Mouse (Mus musculus) kidney, adult 2 months (tissue): Measurements from ENCODE around the gene Krt77. TPM values are rescaled to one million over a fixed set of nuclear protein-coding genes. Genes with fewer than 3 reads are reported as not detected.

Experiments
- DNase-seq: peaks from one replicate; pipeline ENCODE4 v3.0.0; 2021
- H3K27ac ChIP-seq: fragments of 200-500 bp; 2 replicates; pipeline ENCODE4 v1.5.1; 2012; ENCODE audit warnings: low read depth, low read length, control low read depth, inconsistent platforms; ENCODE audit not compliant: insufficient read depth
- H3K27me3 ChIP-seq: fragments of 200-500 bp; replicated peaks from 2 replicates; pipeline ENCODE4 v1.6.1; 2012; ENCODE audit warnings: mild to moderate bottlenecking, moderate library complexity, low read length, inconsistent platforms; ENCODE audit not compliant: control insufficient read depth, insufficient read depth
- H3K36me3 ChIP-seq: fragments of 200-500 bp; 2 replicates; pipeline ENCODE4 v1.6.1; 2012; ENCODE audit warnings: mild to moderate bottlenecking, moderate library complexity, low read length, inconsistent platforms; ENCODE audit not compliant: control insufficient read depth, insufficient read depth
- H3K4me1 ChIP-seq: fragments of 200-500 bp; 2 replicates; pipeline ENCODE4 v1.6.1; 2011; ENCODE audit warnings: low read length; ENCODE audit not compliant: control insufficient read depth, insufficient read depth
- H3K4me3 ChIP-seq: fragments of 200-500 bp; 2 replicates; pipeline ENCODE4 v1.5.1; 2011; ENCODE audit warnings: mild to moderate bottlenecking, low read depth, low read length, control low read depth; ENCODE audit not compliant: insufficient read depth
- CTCF ChIP-seq: fragments of 200-500 bp; conservative IDR thresholded peaks from 2 replicates; pipeline ENCODE4 v1.5.1; 2011; ENCODE audit warnings: low read depth, mild to moderate bottlenecking, control low read depth, low read length, moderate library complexity, mixed read lengths; ENCODE audit not compliant: insufficient read depth, insufficient read length
- POLR2A ChIP-seq: fragments of 200-500 bp; IDR thresholded peaks from one replicate; pipeline ENCODE4 v1.6.1; 2011; ENCODE audit warnings: low read depth, low read length, control low read depth
- WGBS: fragments of 180-500 bp; shearing (Covaris S2); methylation state at CpG from one replicate; pipeline ENCODE4 v1.1.7; 2018; 5-methylcytosine and 5-hydroxymethylcytosine counted together
- polyA plus RNA-seq: library from polyadenylated mRNA; depleted of rRNA; stranded (reverse); fragments of >200 nt; gene quantifications from 2 replicates; pipeline ENCODE4 v1.2.3, GENCODE M21; 2012

Krt77 gene
- polyA plus RNA-seq, 1 experiment: not detected

- 45% methylated on average over 5 of the region's 5 CpGs for WGBS
- H3K27me3 ChIP-seq: no peaks in the 10 kb centered on the region
- H3K27ac ChIP-seq: no peak overlapping the region
- no peak for TF ChIP-seq POLR2A
- TF ChIP-seq CTCF: no peak
- no peaks in the 10 kb centered on the region for H3K36me3 ChIP-seq
- no peak overlapping the region for H3K4me3 ChIP-seq
- H3K4me1 ChIP-seq: peaks cover 7% of the 10 kb centered on the region
- DNase-seq: no peak
These were observed 12.8 kb downstream of the Krt77 start for GRCm38 (mm10) chr15:101856696-101857095.

- 59% methylated on average over 3 of the region's 3 CpGs for WGBS
- Histone ChIP-seq H3K4me3 (no peak overlapping the region), H3K36me3 (no peaks in the 10 kb centered on the region), H3K27ac (no peak overlapping the region), H3K27me3 (no peaks in the 10 kb centered on the region), H3K4me1 (peaks cover 7% of the 10 kb centered on the region)
- no peak for DNase-seq
- TF ChIP-seq POLR2A (no peak), CTCF (no peak)
These were observed 13.8 kb downstream of the Krt77 start for GRCm38 (mm10) chr15:101855732-101856131.

- no peaks in the 10 kb centered on the region for H3K27me3 ChIP-seq
- TF ChIP-seq CTCF (no peak), POLR2A (no peak)
- DNase-seq: no peak
These were observed 15.2 kb downstream of the Krt77 start for GRCm38 (mm10) chr15:101854294-101854693.

GRCm38 (mm10) chr15:101852571-101852970, 16.9 kb downstream of the Krt77 start:
- Histone ChIP-seq H3K27me3 (no peaks in the 10 kb centered on the region), H3K4me1 (no peaks in the 10 kb centered on the region), H3K36me3 (no peaks in the 10 kb centered on the region), H3K27ac (no peak overlapping the region), H3K4me3 (no peak overlapping the region)
- no peak for DNase-seq
- WGBS: 23% methylated on average over 5 of the region's 5 CpGs
- no peak for TF ChIP-seq CTCF
- no peak for TF ChIP-seq POLR2A

More at GRCm38 (mm10) chr15:101854294-101854693, 15.2 kb downstream of the Krt77 start:
- no peaks in the 10 kb centered on the region for H3K36me3 ChIP-seq
- peaks cover 4% of the 10 kb centered on the region for H3K4me1 ChIP-seq
- H3K4me3 ChIP-seq: no peak overlapping the region
- WGBS: 47% methylated on average over 5 of the region's 5 CpGs
- no peak overlapping the region for H3K27ac ChIP-seq

- Histone ChIP-seq H3K27me3 (no peaks in the 10 kb centered on the region), H3K4me3 (no peak within 1 kb of the TSS), H3K27ac (no peak within 1 kb of the TSS), H3K4me1 (no peaks in the 10 kb centered on the region; the same call in 1 of the 2 replicates), H3K36me3 (no peaks in the 10 kb centered on the region)
- TF ChIP-seq POLR2A (no peak), CTCF (no peak)
- WGBS: 76% methylated on average over 6 of the region's 6 CpGs
- DNase-seq: no peak
These were observed 18.8 kb downstream of the Krt77 start, which contains the start of gene Krt1 for GRCm38 (mm10) chr15:101850694-101851093. TSS of gene Krt1 (minus strand) at chr15:101850794.

GRCm38 (mm10) chr15:101845971-101846403, 23.5 kb downstream of the Krt77 start:
- Histone ChIP-seq H3K27ac (no peak overlapping the region), H3K4me1 (no peaks in the 10 kb centered on the region; the same call in 1 of the 2 replicates), H3K27me3 (no peaks in the 10 kb centered on the region), H3K4me3 (peak overlapping the region; percentile 51; the same call in 1 of the 2 replicates), H3K36me3 (no peaks in the 10 kb centered on the region)
- WGBS: 1% methylated on average over 34 of the region's 37 CpGs
- peak; percentile 21 for DNase-seq
- TF ChIP-seq CTCF (no peak), POLR2A (no peak)

- DNase-seq: no peak
- no peaks in the 10 kb centered on the region for H3K27me3 ChIP-seq
- H3K4me1 ChIP-seq: no peaks in the 10 kb centered on the region; the same call in 1 of the 2 replicates
- 63% methylated on average over 9 of the region's 9 CpGs for WGBS
- TF ChIP-seq CTCF (no peak), POLR2A (no peak)
- no peaks in the 10 kb centered on the region for H3K36me3 ChIP-seq
- H3K4me3 ChIP-seq: no peak overlapping the region
- no peak overlapping the region for H3K27ac ChIP-seq
These were observed 26.3 kb downstream of the Krt77 start for GRCm38 (mm10) chr15:101843192-101843591.

GRCm38 (mm10) chr15:101834784-101835328, 34.6 kb downstream of the Krt77 start:
- H3K27me3 ChIP-seq: no peaks in the 10 kb centered on the region; the same call in none of the 2 replicates
- WGBS: 70% methylated on average over 5 of the region's 5 CpGs
- TF ChIP-seq POLR2A: no peak
- TF ChIP-seq CTCF: 0 out of 2 replicates have a peak, but pooled peaks have one; percentile 2
- H3K4me3 ChIP-seq: no peak overlapping the region
- no peaks in the 10 kb centered on the region for H3K36me3 ChIP-seq
- H3K27ac ChIP-seq: no peak overlapping the region
- no peaks in the 10 kb centered on the region for H3K4me1 ChIP-seq
- DNase-seq: no peak
